Mouse (Mus musculus) ovary, postnatal 36 days (tissue): ENCODE data around the gene Decr2.
"Not testable (repeated sequence)": the region's sequence is repeated elsewhere in the genome, so short reads cannot be mapped to it uniquely, and the experiment has no call there.

Experiments
- DNase-seq: peaks from one replicate; pipeline ENCODE4 v3.0.0; 2022; ENCODE audit warnings: low spot score, mixed read lengths

The Decr2 gene

DNA sequence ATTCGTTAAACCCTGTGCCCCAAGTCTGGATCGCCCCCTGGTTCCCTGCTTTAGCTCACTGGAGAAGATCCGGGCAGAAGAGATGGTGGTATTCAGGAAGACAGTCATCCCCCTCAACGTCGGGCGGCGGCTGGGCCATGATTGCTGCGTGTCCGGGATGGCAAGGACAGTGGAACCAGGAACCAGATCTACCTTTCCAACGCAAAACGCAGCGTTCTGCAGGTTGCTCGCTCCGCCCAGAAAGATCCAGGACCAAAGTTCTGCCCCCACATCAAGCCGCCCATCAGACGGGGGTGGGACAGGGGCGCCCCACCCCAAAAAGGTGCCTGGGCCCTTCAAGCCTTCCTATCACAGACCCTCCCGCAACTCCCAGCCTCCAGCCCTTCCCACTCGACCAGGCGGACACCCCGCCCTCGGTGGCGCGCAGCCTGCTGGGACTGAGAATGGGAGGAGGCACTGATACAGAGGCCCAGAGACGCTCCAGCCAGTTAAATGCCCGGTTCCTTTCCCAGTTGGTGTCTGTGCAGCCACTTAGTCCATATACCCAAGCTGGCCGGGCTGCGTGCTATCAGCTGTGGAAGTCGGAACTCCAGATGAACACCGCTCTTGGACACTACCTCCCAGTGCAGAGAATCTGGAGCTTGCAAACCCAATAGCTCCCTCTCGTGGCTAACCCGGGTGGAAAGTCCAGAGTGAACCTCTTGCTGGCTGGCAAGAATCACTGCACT, at the start of gene Decr2:
Gene Decr2, minus strand, starts transcription at position 433 of the 728 bp plus-strand sequence.
- peak; percentile 89 for DNase-seq

DNA sequence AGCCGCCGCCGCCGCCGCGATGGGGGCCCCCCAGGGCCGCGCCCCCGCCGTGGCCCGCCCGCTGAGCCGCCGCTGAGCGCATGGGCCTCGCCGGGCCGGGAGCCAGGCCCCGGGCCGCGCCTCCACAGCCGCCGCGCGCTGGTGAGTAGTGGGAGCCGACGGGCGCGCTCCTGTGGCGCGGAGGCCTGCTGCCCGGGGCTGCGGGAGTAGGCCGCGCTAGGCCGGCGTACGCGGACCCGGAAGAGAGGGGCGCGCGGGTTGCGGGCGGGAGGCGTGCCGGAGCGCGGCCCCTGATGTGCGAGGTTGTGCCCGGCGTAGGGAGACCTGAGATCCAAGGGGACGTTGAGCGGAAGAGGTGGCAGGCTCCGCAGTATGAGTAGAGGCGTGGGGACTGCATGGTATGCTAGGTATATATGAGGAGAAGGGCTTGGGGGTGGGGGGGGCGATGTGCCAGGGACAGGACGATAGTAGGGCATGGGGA, 48.8 kb upstream of the Decr2 start:
- no peak for DNase-seq

DNA sequence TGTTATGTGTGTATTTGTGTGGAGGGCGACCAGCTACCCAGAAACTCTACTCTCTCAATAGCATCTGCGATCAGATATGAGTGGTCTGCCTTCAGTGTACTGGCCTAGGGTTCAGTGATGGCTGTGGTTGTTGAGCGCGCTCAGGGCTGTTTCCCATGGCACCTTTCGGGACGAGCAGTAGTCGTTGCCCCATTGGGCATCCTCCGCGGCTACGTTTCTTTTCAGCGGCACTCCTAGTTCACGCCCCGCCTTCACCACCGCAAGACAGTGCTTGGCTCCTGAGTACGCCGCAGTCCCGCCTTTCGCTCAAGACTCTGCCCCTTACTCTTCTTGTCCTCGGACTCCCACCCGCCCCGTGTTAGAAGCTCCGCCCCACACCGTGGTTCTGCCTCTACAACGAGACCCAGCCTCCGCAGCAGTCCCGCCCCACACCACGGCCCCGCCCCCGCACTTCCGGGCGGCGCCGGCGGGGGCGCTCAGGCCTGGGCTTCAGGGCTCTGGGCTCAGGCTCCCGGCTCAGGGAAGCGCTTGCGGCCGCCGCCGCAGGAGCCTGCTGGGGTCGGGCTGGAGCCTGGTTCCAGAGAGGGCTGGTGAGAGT, 48.2 kb upstream of the Decr2 start, which contains the start of gene Axin1:
Gene Axin1, plus strand, starts transcription at position 450 of the 598 bp plus-strand sequence.
- peak; percentile 95 for DNase-seq

DNA sequence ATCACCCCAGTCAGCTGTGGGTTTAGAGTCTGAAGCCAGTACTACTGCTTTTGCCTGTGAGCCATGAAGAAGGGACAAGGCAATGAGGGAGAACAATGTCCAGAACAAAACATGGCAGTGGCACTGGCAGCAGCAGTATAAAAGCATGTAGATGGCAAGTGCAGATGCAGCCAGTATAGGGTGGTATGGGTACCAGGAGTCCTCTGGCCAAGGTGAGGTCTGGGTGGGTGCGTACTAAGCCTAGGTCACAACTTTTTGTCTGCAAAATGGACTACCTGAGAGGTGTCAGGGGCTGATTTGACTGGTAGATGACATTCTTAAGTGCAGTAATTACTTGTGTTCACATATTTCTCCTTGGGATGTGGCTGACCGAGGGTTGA, 47.6 kb upstream of the Decr2 start:
- DNase-seq = no peak

DNA sequence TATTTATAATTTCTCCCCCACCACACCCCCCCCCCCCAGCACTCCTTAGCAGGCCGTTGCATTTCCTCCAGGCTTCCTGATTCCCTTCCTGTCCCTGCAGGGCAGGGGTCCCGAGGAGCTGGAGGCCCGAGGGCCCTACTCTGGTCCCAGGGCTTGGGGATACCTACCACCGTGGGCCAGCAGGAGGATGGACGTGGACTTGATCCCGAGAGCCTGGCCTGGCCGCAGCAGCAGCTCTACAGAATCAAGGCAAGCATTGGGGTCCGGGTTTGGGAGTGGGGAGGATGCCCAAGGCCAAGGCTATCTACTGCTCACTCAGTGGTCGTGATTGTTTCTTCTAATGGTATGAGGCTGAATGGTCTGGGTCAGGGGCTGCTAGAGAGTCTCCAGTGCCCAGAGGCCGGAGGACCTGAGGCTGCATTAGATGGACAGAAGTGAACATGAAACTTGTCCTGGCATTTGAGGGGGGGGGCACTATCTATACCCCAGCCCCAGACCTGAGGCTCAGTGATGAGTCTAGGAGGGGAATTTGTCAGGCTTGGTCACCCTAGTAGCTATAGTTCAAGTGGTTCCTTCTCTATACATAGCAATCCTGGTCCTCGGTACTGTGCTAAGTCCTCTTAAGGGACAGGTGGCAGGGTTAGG, 47.1 kb upstream of the Decr2 start:
- DNase-seq = no peak

DNA sequence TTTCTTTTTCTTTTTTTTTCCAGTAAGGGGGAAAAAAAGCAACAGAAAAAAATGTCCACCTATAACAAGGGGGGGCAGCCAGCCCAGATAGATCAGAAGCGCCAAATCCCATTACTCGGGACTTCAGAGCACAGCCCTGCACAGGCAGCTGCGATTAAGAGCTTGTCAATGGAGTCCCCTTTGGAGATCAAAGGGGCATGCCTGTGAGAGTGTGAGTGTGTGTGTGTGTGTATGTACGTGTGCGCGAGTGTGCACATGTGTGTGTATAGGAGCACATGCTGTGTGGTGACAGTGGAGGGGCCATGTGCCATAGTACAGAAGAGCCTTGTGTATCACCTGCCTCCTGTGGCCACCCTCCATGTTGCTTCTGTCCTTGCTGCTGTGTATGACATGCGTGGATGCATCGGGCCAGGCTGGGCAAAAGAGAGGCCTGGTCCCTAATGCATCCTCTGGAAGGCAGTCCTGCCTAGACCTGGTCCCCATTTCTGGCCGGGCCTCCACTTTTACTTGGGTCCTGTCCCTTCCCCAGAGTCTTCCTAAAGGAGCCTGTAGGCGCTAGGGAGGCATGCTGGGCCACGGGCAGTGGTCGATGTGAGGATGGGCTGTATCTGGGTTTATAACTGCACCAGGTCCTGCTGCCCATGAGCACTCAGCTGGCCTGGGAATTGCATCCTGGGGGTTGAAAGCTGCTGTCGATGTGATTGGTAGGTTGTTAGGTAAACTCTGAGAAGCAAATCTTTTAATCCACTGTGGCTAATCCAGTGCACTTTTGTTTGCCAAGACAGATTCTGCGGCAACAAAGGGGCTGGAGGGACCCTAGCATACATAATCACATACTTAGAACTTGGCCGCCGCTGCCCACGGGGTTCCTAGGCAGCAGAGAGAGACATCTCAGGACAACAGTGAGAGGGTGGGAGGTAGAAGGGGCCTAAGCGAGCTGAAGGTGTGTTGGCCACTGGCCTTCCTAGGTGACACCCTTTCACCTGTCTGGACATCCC, 42.0 kb upstream of the Decr2 start:
- DNase-seq = no peak

DNA sequence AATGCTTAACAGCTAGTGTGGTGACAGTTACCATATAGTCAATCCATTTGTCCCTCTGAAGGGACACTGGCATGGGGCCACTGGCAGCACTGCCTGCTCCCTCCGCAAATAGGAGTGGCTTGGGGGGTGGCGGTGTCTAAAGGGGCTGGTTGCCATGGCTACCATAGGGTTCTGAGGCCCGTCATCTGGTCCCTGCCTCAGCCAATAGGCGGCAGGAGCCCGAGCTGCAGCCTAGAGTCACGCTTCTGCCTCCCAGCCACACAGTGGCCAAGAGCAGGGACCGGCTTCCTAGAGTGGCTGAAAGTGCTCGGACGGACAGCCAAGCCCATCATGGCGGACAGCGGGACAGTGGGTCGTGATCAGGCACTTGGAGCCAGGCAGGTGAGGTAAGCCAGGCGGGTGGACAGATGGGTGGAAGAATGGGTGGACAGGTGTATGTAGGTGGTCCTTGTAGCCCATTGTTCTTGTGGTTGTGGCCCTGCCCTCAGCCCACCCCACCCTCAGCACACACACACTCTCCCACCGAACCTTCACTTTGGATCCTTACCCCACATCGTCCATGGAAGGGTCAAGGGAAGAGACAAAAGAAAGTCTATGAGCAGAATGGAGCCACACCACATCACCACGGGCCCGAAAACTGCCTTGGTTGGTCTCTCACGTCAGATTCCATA, 41.1 kb upstream of the Decr2 start:
- DNase-seq = no peak

DNA sequence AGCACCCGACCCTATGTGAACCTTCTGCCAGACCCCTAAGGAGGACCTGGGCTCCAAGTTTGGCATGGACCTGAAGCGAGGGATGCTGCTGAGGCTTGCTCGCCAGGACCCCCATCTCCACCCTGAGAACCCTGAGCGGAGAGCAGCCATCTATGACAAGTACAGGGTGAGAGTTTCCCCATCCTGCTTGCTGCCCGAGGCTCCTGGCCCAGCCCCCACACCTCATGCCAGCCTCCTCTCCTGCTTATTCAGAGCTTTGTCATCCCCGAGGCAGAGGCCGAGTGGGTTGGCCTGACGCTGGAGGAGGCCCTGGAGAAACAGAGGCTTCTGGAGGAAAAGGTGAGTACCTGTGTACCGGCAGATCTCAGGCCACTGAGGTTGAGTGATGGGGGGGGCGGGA, 35.1 kb upstream of the Decr2 start:
- DNase-seq = no peak

DNA sequence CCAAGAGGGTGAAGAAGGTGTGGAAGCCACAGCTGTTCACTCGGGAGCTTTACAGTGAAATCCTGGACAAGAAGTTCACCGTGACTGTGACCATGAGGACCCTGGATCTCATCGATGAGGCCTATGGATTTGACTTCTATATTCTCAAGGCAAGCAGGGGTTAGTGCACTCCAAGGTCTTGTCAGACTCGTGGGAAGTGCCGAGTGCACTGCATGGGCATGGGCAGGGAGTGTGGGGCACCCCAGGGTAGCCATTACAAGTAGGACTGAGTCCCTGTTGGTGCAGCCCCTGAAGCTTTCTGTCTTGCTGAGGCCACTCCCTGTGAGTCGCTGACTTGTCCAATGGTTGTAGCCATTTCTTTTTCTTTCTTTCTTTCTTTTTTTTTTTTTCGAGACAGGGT, 34.4 kb upstream of the Decr2 start:
- no peak for DNase-seq

DNA sequence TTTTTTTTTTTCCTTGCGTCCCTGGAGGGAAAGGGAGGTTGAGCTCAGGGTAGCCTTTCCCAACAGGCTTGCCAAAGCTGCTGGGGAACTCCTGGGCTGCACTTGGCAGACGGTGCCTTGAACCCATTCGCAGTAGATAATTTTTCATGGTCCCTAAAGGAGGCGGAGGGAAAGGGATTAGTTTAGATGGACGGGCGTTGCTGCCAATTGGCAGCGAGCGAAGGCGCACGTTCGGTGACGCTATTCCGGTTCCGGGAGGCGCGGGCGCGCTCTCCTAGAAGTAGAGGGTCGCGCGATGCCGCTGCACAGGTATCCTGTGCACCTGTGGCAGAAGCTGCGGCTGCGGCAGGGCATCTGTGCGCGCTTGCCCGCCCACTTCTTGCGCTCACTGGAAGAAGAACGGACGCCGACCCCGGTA, 33.1 kb upstream of the Decr2 start, which contains the start of gene Mrpl28:
Gene Mrpl28, plus strand, starts transcription at position 234 of the 418 bp plus-strand sequence.
- DNase-seq = peak; percentile 88

DNA sequence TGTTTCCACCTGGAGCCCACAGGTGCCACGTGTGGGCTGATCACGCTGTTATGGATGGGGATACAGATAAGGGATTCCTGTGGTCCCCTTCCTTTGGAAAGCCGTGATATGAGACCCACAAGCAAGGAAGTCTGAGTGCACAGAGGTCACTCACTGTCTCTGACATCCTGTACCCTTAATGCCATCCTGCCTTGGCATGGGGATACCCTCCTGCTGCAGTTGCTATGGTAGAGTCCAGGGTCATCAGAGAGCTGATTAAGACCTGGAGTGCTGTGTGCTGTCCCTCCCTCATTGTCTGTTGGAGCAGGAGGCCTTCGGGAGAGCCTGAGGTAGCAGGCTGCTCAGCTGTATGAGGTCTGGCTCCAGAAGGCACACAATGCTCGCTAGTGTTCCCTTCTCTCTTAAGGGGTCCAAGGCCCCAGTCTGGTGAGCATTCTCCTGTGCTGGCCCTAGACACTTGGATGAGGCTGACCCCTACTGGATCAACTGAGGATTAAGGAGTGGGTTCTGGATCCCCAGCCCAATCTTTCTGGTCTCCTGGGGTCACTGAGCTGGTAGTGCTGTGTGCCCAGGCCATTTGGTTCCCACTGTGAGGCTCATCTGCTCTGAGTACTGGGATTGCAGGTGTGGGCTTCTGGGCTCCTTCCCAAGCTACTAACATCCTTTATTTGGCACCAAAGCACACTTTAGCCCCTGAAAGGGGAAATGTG, 32.4 kb upstream of the Decr2 start:
- DNase-seq = no peak

DNA sequence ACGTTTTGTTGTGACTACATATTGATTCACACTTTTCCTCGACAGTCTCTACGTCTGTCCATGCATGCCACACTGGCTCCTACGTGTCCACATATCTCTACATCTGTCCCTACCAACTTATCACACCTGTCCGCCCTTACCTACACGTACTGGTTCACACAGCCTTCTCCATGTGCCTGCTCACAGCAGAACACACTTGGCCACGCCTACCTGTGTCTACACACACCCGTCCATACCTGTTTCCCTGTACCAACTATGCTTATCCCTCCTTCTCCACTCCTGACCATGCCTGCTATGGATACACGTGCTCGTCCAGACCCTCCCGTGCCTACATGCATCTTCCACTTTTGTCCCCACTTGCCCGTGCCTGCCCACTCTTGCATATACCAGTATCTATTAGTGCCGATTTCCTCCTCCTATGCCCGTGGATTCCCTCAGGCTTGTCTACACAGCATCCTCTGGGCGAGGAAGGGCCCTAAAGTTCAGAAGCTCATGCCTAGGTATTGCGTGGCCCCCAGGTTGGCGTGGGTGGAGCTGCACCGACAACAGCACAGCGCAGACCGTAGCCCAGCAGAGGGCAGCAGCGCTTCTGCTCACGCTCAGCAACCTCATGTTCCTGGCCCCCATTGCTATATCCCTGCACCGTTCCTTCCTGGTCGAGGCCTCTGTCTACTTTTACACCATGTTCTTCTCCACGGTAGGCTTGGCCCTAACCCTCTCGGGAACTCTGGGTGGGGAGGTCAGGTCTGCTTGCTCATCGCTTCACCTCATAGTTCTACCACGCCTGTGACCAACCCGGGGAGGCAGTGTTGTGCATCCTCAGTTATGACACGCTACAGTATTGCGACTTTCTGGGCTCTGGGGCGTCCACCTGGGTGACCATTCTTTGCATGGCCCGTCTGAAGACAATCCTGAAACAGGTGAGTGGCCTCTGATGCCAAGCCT, 29.9 kb upstream of the Decr2 start:
- DNase-seq = peak; percentile 45

DNA sequence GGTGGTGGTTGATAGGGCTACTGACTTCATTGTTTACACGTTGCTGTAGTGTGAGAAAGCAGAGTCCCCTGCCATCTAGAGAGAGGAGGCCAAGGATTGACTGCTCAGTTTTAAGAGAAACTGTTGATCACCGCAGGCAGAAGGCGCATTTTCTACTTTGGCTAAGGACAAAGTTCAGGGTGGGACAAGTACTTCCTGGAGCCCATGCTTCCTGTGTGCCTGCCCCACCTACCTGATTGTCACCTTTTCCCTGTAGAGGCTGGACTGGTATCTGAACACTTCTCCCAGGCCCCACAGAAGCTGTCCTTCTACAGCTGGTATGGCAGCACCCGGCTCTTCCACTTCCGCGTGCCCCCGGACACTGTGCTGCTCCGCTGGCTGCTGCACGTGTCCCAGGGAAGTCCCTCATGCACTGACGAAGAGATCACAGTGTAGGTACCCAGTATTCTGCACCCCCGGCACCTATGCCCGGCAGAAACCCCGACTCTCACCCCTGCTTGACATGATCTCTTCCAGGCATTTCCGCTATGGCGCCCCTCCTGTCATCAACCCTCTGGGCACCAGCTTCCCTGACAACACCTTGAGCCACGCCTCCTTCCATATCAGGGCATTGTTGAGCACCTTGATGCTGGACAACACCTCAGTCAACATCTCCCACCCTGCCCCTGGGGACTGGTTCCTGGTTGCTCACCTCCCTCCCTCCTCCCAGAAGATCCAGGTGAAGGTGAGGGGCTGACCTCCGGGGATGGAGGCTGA, 26.5 kb upstream of the Decr2 start:
- no peak for DNase-seq

DNA sequence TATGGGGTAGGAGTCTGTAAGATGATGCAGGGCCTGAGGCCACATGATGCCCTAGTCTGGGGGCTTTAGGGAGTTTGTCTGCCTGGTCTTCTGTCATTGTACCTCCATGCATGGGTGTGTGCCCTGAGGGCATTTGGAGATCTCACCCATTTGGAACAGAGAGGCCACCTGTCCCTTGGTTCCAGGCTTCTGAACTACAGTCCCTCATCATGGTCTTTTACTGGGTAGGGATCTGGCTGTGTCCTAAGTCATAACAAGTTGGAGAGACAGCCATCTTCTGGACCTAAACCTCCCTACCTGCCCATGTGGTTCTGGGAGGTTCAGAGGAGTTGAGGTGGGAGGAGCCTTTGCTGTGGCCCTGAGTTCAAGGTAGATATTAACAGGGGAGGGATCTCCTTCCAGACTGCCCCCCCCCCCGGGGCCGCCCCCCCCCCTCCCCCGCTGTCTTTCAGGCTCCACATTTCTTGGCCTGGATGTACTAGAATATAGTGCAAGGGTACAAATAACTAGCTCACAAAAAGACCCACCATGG, 25.9 kb upstream of the Decr2 start:
- no peak for DNase-seq

DNA sequence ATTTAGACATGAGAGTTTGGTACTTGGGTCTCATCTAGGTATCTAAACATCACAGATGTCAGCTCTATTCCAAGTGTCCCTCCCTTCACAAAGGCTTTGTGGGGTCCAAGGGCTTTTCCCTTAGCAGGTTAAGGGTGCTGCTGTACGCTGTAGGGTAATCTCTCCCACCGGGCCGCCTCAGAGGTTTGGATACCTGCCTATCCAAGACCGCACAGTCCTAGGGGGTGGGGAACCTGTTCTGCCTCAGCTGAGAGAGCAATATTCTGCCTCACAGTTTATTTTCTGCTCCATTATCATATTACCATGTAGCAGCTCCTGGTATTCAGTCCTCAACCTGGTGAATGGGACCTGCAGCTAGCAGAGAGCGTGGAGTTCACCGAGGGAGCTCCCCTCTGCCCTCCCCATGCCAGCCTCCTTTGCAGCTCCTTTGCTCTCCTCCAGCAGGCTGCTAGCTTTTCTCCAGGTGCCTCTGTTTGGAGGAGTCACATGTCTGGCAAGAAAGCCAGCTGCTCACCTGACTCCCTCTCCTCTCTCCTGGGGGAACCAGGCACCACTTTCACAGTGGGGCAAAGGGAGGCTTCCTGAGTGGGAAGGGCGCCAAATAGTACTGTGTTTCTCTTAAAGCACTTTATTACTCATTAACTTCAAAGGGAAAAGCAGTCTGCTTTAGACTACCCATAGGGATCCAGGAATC, 25.2 kb upstream of the Decr2 start:
- no peak for DNase-seq

DNA sequence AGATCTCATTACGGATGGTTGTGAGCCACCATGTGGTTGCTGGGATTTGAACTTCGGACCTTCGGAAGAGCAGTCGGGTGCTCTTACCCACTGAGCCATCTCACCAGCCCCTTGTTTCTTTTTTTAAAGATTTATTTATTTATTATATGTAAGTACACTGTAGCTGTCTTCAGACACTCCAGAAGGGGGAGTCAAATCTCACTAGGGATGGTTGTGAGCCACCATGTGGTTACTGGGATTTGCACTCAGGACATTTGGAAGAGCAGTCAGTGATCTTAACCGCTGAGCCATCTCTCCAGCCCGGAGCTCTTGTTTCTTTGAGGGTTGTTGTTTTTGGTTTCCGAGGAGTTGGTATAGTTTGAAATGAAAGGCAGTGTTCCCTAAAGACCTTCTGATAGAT, 24.3 kb upstream of the Decr2 start:
- DNase-seq = not testable (repeated sequence)

DNA sequence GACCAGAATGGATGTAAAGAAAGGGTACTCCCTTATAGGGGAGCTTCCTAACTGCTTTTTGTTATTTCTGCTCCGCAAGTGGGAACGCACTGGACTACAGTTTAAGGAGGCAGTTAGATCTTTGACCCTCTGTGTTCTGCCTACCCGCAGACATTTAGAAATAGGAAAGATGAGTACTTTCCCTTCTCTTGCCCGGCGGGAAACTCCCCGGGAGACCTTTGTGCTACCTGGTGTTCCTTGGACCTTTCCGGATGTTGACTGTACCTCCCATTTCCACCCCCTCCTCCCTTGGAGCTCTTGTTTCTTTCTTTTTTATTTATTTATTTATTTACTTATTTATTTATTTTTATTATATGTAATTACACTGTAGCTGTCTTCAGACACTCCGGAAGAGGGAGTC, 23.9 kb upstream of the Decr2 start:
- no peak for DNase-seq
